Mouse (Mus musculus): ENCODE data around the gene Gm28372. TPM values are rescaled to one million over a fixed set of nuclear protein-coding genes. Genes with fewer than 3 reads are reported as not detected.

The Gm28372 gene
- polyA plus RNA-seq, 1 experiment from 2014 or later, result 0.35 TPM

GRCm38 (mm10) chr2:130401891-130402290, 3.1 kb upstream of the Gm28372 start:
- H3K4me3 ChIP-seq (replicated peaks; ENCODE audit: low read length), result no peak overlapping the region
- ATAC-seq (ENCODE audit: low FRiP score), result no peak
- no peak for DNase-seq (ENCODE audit: low spot score)
- H3K27me3 ChIP-seq (ENCODE audit: control insufficient read depth, insufficient read depth, low read length), result peaks cover 5% of the 10 kb centered on the region; the same call in 1 of the 2 replicates
- H3K9me3 ChIP-seq (ENCODE audit: control insufficient read depth, low read length), result no peaks in the 10 kb centered on the region
- H3K4me2 ChIP-seq (replicated peaks), result no peak overlapping the region
- H3K36me3 ChIP-seq (replicated peaks; ENCODE audit: control insufficient read depth, insufficient read depth), result no peaks in the 10 kb centered on the region
- H3K9ac ChIP-seq, result no peak overlapping the region
- H3K27ac ChIP-seq, result no peak overlapping the region
- H3K4me1 ChIP-seq (replicated peaks; ENCODE audit: control insufficient read depth, insufficient read depth, low read length), result peaks cover 15% of the 10 kb centered on the region; the same call in 1 of the 2 replicates
- whole genome bisulfite sequencing, result 87% methylated on average over 4 of the region's 4 CpGs

- H3K36me3 ChIP-seq (replicated peaks; ENCODE audit: control insufficient read depth, insufficient read depth), result no peaks in the 10 kb centered on the region
- H3K9me3 ChIP-seq (ENCODE audit: control insufficient read depth, low read length), result no peaks in the 10 kb centered on the region
- no peak within 1 kb of the TSS for H3K4me2 ChIP-seq (replicated peaks)
- no peak within 1 kb of the TSS for H3K9ac ChIP-seq
- H3K27me3 ChIP-seq (ENCODE audit: control insufficient read depth, insufficient read depth, low read length), result no peaks in the 10 kb centered on the region
- H3K4me1 ChIP-seq (replicated peaks; ENCODE audit: control insufficient read depth, insufficient read depth, low read length), result no peaks in the 10 kb centered on the region
- no peak within 1 kb of the TSS for H3K4me3 ChIP-seq (replicated peaks; ENCODE audit: low read length)
- no peak within 1 kb of the TSS for H3K27ac ChIP-seq
- DNase-seq (ENCODE audit: low spot score) (no peak), ATAC-seq (ENCODE audit: low FRiP score) (no peak)
- WGBS, result 85% methylated on average over 2 of the region's 2 CpGs
Observed at GRCm38 (mm10) chr2:130406178-130406577, 1.1 kb downstream of the Gm28372 start, which contains the start of gene Tmem239. Gene Tmem239, plus strand, starts transcription at chr2:130406478.

GRCm38 (mm10) chr2:130408194-130408593, 3.2 kb downstream of the Gm28372 start:
- 22% methylated on average over 6 of the region's 6 CpGs for WGBS
- Histone ChIP-seq H3K9me3 (ENCODE audit: control insufficient read depth, low read length) (no peaks in the 10 kb centered on the region), H3K4me1 (replicated peaks; ENCODE audit: control insufficient read depth, insufficient read depth, low read length) (no peaks in the 10 kb centered on the region), H3K4me2 (replicated peaks) (no peak overlapping the region), H3K27ac (no peak overlapping the region), H3K27me3 (ENCODE audit: control insufficient read depth, insufficient read depth, low read length) (no peaks in the 10 kb centered on the region), H3K9ac (no peak overlapping the region), H3K36me3 (replicated peaks; ENCODE audit: control insufficient read depth, insufficient read depth) (no peaks in the 10 kb centered on the region), H3K4me3 (replicated peaks; ENCODE audit: low read length) (no peak overlapping the region)
- DNase-seq (ENCODE audit: low spot score), result peak; percentile 39
- ATAC-seq (ENCODE audit: low FRiP score), result no peak

DNA sequence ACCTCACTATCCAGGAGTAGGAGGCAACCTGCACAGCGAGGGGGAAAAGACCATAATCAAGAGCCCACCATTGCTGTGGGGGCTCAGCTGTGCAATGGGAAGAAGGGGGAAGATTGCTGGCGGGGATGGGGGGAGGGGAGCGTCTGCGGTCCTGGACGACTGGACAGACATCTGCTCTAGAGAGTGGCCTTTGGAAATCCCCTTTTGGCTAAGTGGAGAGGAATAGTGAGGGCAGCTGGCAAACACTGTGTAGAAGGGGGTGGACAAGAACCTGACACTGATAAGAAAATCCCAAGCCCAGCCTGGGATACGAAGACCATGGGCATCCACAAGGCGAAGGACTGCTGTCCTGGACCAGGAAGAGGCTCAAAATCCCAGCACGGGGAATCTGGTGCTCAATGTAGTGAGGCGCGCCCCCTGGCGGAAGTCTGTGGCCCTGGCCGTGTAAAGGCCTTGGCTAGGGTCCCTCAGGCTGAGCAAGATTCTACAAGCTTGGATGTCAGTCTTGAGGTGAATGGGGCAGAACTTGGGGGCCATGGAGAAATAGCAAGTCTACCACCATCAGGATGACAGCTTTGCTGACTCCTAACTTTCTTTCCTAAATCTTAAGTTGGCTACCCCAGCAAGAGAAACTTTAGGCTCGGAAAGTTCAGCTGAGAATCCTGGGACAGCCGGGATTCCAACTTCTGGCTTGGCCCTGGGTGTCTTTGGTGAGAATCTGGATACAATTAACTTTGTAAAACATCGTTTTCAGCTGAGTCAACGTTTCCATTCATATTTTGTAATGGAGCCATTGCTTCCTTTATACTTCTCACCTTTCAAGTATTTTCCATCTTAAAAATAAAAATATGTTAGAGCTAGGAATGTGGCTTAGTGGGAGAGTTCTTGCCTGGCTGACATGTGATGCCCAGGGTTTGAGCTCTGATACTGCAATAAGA, 6.8 kb downstream of the Gm28372 start:
- Histone ChIP-seq H3K36me3 (replicated peaks; ENCODE audit: control insufficient read depth, insufficient read depth) (no peaks in the 10 kb centered on the region), H3K4me3 (replicated peaks; ENCODE audit: low read length) (no peak overlapping the region), H3K27ac (no peak overlapping the region), H3K4me1 (replicated peaks; ENCODE audit: control insufficient read depth, insufficient read depth, low read length) (no peaks in the 10 kb centered on the region), H3K9ac (no peak overlapping the region), H3K27me3 (ENCODE audit: control insufficient read depth, insufficient read depth, low read length) (no peaks in the 10 kb centered on the region), H3K4me2 (replicated peaks) (no peak overlapping the region; the same call in 1 of the 2 replicates), H3K9me3 (ENCODE audit: control insufficient read depth, low read length) (no peaks in the 10 kb centered on the region)
- DNase-seq (ENCODE audit: low spot score) (peak; percentile 84), ATAC-seq (ENCODE audit: low FRiP score) (peak; percentile 86)
- WGBS, result 33% methylated on average over 16 of the region's 16 CpGs

- no peak for DNase-seq (ENCODE audit: low spot score)
- Histone ChIP-seq H3K9me3 (ENCODE audit: control insufficient read depth, low read length) (no peaks in the 10 kb centered on the region), H3K4me3 (replicated peaks; ENCODE audit: low read length) (no peak overlapping the region), H3K27ac (no peak overlapping the region), H3K4me2 (replicated peaks) (no peak overlapping the region), H3K36me3 (replicated peaks; ENCODE audit: control insufficient read depth, insufficient read depth) (no peaks in the 10 kb centered on the region), H3K27me3 (ENCODE audit: control insufficient read depth, insufficient read depth, low read length) (no peaks in the 10 kb centered on the region), H3K9ac (no peak overlapping the region), H3K4me1 (replicated peaks; ENCODE audit: control insufficient read depth, insufficient read depth, low read length) (no peaks in the 10 kb centered on the region)
- WGBS, result 80% methylated on average over 3 of the region's 3 CpGs
- no peak for ATAC-seq (ENCODE audit: low FRiP score)
Observed at GRCm38 (mm10) chr2:130412775-130413174, 7.7 kb downstream of the Gm28372 start.

GRCm38 (mm10) chr2:130414094-130414856, 9.2 kb downstream of the Gm28372 start:
- Histone ChIP-seq H3K36me3 (replicated peaks; ENCODE audit: control insufficient read depth, insufficient read depth) (peaks cover 8% of the 10 kb centered on the region; the same call in 1 of the 2 replicates), H3K9me3 (ENCODE audit: control insufficient read depth, low read length) (no peaks in the 10 kb centered on the region), H3K27ac (no peak overlapping the region), H3K4me1 (replicated peaks; ENCODE audit: control insufficient read depth, insufficient read depth, low read length) (no peaks in the 10 kb centered on the region), H3K9ac (no peak overlapping the region), H3K4me2 (replicated peaks) (no peak overlapping the region), H3K4me3 (replicated peaks; ENCODE audit: low read length) (no peak overlapping the region), H3K27me3 (ENCODE audit: control insufficient read depth, insufficient read depth, low read length) (no peaks in the 10 kb centered on the region)
- no peak for ATAC-seq (ENCODE audit: low FRiP score)
- no peak for DNase-seq (ENCODE audit: low spot score)
- WGBS, result 77% methylated on average over 6 of the region's 6 CpGs

GRCm38 (mm10) chr2:130421781-130422620, 17.0 kb downstream of the Gm28372 start:
- H3K4me2 ChIP-seq (replicated peaks), result no peak overlapping the region
- DNase-seq (ENCODE audit: low spot score) (no peak), ATAC-seq (ENCODE audit: low FRiP score) (no peak)
- no peak overlapping the region for H3K9ac ChIP-seq
- no peaks in the 10 kb centered on the region for H3K9me3 ChIP-seq (ENCODE audit: control insufficient read depth, low read length)
- no peaks in the 10 kb centered on the region for H3K27me3 ChIP-seq (ENCODE audit: control insufficient read depth, insufficient read depth, low read length)
- no peak overlapping the region for H3K4me3 ChIP-seq (replicated peaks; ENCODE audit: low read length)
- H3K27ac ChIP-seq, result no peak overlapping the region
- H3K36me3 ChIP-seq (replicated peaks; ENCODE audit: control insufficient read depth, insufficient read depth), result peaks cover 18% of the 10 kb centered on the region; the same call in 1 of the 2 replicates
- peaks cover 21% of the 10 kb centered on the region for H3K4me1 ChIP-seq (replicated peaks; ENCODE audit: control insufficient read depth, insufficient read depth, low read length)
- WGBS, result 99% methylated on average over 26 of the region's 26 CpGs

- H3K4me1 ChIP-seq (replicated peaks; ENCODE audit: control insufficient read depth, insufficient read depth, low read length), result peaks cover 21% of the 10 kb centered on the region
- H3K9me3 ChIP-seq (ENCODE audit: control insufficient read depth, low read length), result no peaks in the 10 kb centered on the region
- H3K27ac ChIP-seq, result peak overlapping the region; percentile 90
- WGBS, result 14% methylated on average over 49 of the region's 49 CpGs
- H3K4me3 ChIP-seq (replicated peaks; ENCODE audit: low read length), result peak overlapping the region; percentile 72
- H3K9ac ChIP-seq, result peak overlapping the region; percentile 84
- H3K27me3 ChIP-seq (ENCODE audit: control insufficient read depth, insufficient read depth, low read length), result no peaks in the 10 kb centered on the region
- DNase-seq (ENCODE audit: low spot score), result peak; percentile 83
- peak; percentile 78 for ATAC-seq (ENCODE audit: low FRiP score)
- peaks cover 16% of the 10 kb centered on the region; the same call in 1 of the 2 replicates for H3K36me3 ChIP-seq (replicated peaks; ENCODE audit: control insufficient read depth, insufficient read depth)
- peak overlapping the region; percentile 61 for H3K4me2 ChIP-seq (replicated peaks)
Observed at GRCm38 (mm10) chr2:130423397-130424125, 18.5 kb downstream of the Gm28372 start.

Data from hindbrain, embryonic 14.5 days (tissue).